Mouse (Mus musculus): ENCODE measurements at regions not wholly inside any gene's neighbourhood (a gene's known extent, or its start where the extent isn't known, plus 50 kb on each side); places are given as distances from the start of the nearest gene placed in this dataset.
"Not testable (repeated sequence)": the region's sequence is repeated elsewhere in the genome, so short reads cannot be mapped to it uniquely, and the experiment has no call there.

DNA sequence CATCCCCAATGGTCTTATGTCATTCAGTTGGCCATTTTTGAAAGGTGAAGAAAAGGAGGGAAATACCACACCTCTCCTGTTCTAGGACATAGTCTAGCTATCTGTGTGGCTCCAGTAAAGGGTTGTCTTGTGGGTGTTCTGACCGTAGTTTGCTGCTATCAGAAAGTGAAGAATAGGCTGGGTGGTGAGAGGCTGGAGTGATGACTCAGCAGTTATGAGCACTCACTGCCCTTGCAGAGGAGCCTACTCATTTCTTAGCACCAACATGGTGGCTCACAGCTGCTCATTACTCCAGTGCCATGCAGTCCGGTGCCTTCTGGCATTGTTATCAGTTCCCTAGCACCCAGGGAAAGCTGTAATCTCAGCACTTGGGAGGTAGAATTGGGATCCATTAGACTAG lies 217.0 kb downstream of the 1810013L24Rik start:
- ATAC-seq (ENCODE audit: insufficient number of reproducible peaks, low FRiP score, low TSS enrichment, low read depth): no peak
- H3K27ac ChIP-seq (replicated peaks; ENCODE audit: low read depth, low read length): no peak overlapping the region
- H3K36me3 ChIP-seq (ENCODE audit: control insufficient read depth, insufficient read depth, low read length): no peaks in the 10 kb centered on the region
- no peak for DNase-seq (ENCODE audit: low spot score)
- no peaks in the 10 kb centered on the region for H3K9me3 ChIP-seq (ENCODE audit: control insufficient read depth, low read length)
- H3K4me1 ChIP-seq (ENCODE audit: control insufficient read depth, insufficient read depth, low read length): no peaks in the 10 kb centered on the region
- 90% methylated on average over 2 of the region's 2 CpGs for WGBS
- H3K4me3 ChIP-seq (ENCODE audit: low read depth, low read length): no peak overlapping the region
- H3K9ac ChIP-seq (ENCODE audit: low read length): no peak overlapping the region
- H3K4me2 ChIP-seq (ENCODE audit: low read depth, severe bottlenecking): no peak overlapping the region
- H3K27me3 ChIP-seq (ENCODE audit: control insufficient read depth, insufficient read depth, low read length): no peaks in the 10 kb centered on the region

DNA sequence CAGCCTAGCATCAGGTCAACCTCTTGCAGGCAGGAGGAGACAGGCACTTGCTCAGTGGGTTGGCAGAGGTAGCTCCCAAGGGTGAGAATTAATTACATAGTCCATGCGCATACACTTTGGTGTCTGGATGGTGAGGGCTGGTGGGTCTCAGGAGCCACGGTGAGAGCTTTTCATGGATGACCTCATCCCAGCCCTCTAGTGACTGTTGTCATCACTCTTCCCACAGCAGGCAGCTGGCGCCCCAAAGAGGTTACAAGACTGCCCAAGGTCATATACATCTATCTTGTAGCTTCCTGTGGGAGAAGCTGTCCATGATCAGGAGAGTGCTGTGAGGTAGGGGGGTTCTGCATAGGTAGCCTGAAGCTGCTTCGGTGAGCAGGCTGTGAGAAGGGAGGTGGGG lies 224.5 kb downstream of the 1810013L24Rik start:
- Histone ChIP-seq H3K9me3 (ENCODE audit: control insufficient read depth, low read length) (no peaks in the 10 kb centered on the region), H3K4me2 (ENCODE audit: low read depth, severe bottlenecking) (no peak overlapping the region), H3K4me1 (ENCODE audit: control insufficient read depth, insufficient read depth, low read length) (no peaks in the 10 kb centered on the region), H3K36me3 (ENCODE audit: control insufficient read depth, insufficient read depth, low read length) (no peaks in the 10 kb centered on the region), H3K27ac (replicated peaks; ENCODE audit: low read depth, low read length) (no peak overlapping the region), H3K4me3 (ENCODE audit: low read depth, low read length) (no peak overlapping the region), H3K27me3 (ENCODE audit: control insufficient read depth, insufficient read depth, low read length) (no peaks in the 10 kb centered on the region), H3K9ac (ENCODE audit: low read length) (no peak overlapping the region)
- DNase-seq (ENCODE audit: low spot score) (no peak), ATAC-seq (ENCODE audit: insufficient number of reproducible peaks, low FRiP score, low TSS enrichment, low read depth) (no peak)
- 42% methylated on average over 4 of the region's 4 CpGs for WGBS

GRCm38 (mm10) chr16:9056430-9056829 lies 226.5 kb downstream of the 1810013L24Rik start:
- H3K36me3 ChIP-seq (ENCODE audit: control insufficient read depth, insufficient read depth, low read length): no peaks in the 10 kb centered on the region
- no peak for ATAC-seq (ENCODE audit: insufficient number of reproducible peaks, low FRiP score, low TSS enrichment, low read depth)

GRCm38 (mm10) chr16:9071526-9071925 lies 241.6 kb downstream of the 1810013L24Rik start:
- H3K36me3 ChIP-seq (ENCODE audit: control insufficient read depth, insufficient read depth, low read length): no peaks in the 10 kb centered on the region
- H3K27ac ChIP-seq (replicated peaks; ENCODE audit: low read depth, low read length): no peak overlapping the region
- no peak for DNase-seq (ENCODE audit: low spot score)
- H3K4me2 ChIP-seq (ENCODE audit: low read depth, severe bottlenecking): no peak overlapping the region
- no peak overlapping the region for H3K9ac ChIP-seq (ENCODE audit: low read length)
- H3K4me1 ChIP-seq (ENCODE audit: control insufficient read depth, insufficient read depth, low read length): no peaks in the 10 kb centered on the region
- ATAC-seq (ENCODE audit: insufficient number of reproducible peaks, low FRiP score, low TSS enrichment, low read depth): no peak
- WGBS: 94% methylated on average over 4 of the region's 4 CpGs
- no peak overlapping the region for H3K4me3 ChIP-seq (ENCODE audit: low read depth, low read length)
- H3K27me3 ChIP-seq (ENCODE audit: control insufficient read depth, insufficient read depth, low read length): no peaks in the 10 kb centered on the region
- H3K9me3 ChIP-seq (ENCODE audit: control insufficient read depth, low read length): no peaks in the 10 kb centered on the region

More at GRCm38 (mm10) chr16:9056430-9056829, 226.5 kb downstream of the 1810013L24Rik start:
- H3K4me1 ChIP-seq (ENCODE audit: control insufficient read depth, insufficient read depth, low read length): no peaks in the 10 kb centered on the region
- H3K9me3 ChIP-seq (ENCODE audit: control insufficient read depth, low read length): no peaks in the 10 kb centered on the region
- 91% methylated on average over 3 of the region's 3 CpGs for WGBS
- no peak for DNase-seq (ENCODE audit: low spot score)
- H3K27me3 ChIP-seq (ENCODE audit: control insufficient read depth, insufficient read depth, low read length): no peaks in the 10 kb centered on the region
- H3K4me3 ChIP-seq (ENCODE audit: low read depth, low read length): no peak overlapping the region
- no peak overlapping the region for H3K4me2 ChIP-seq (ENCODE audit: low read depth, severe bottlenecking)
- no peak overlapping the region for H3K27ac ChIP-seq (replicated peaks; ENCODE audit: low read depth, low read length)
- no peak overlapping the region for H3K9ac ChIP-seq (ENCODE audit: low read length)

DNA sequence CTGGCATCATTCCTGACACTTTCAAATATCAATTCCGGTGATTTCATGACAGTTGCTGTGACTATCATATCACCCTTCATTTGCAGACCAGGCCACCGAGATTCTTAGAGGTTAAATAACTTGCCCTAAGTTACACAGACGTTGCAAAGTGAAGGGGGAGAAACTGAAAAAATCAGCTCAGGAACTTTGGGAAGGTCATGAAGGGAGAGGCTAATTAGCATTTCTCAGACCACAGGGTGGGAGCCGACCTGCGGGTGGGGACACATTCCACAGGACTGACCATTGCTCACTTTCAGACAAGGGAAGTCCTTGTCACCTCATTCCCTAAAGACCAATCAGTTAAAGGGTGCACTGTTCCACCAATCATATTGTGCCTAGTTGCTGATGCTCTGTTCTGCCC lies 242.1 kb downstream of the 1810013L24Rik start:
- DNase-seq (ENCODE audit: low spot score); H3K27me3 ChIP-seq (ENCODE audit: control insufficient read depth, insufficient read depth, low read length); H3K9ac ChIP-seq (ENCODE audit: low read length); H3K4me1 ChIP-seq (ENCODE audit: control insufficient read depth, insufficient read depth, low read length); ATAC-seq (ENCODE audit: insufficient number of reproducible peaks, low FRiP score, low TSS enrichment, low read depth); H3K36me3 ChIP-seq (ENCODE audit: control insufficient read depth, insufficient read depth, low read length); H3K9me3 ChIP-seq (ENCODE audit: control insufficient read depth, low read length); H3K4me3 ChIP-seq (ENCODE audit: low read depth, low read length); H3K27ac ChIP-seq (replicated peaks; ENCODE audit: low read depth, low read length); H3K4me2 ChIP-seq (ENCODE audit: low read depth, severe bottlenecking): not testable (repeated sequence)
- WGBS: 90% methylated on average over 5 of the region's 5 CpGs

DNA sequence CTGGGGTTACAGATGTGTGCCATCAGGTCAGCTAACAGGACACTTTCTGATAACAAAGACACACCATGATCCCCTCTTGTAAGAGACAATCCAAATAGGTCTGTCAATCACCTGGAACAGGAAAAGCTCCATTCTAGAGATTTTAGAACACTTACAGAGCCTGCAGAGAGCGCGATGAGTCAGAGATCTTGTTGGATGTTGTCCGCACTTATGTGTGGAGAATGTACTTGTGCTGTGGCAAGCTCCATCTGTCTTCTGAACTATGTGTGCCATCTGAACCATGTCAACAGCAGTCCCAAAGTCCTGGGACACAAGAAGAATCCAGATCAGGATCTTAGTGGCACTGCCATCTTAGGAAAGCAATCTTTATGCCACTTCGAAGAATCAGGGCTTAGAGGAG lies 244.4 kb downstream of the 1810013L24Rik start:
- H3K27ac ChIP-seq (replicated peaks; ENCODE audit: low read depth, low read length): no peak overlapping the region
- H3K9me3 ChIP-seq (ENCODE audit: control insufficient read depth, low read length): no peaks in the 10 kb centered on the region
- ATAC-seq (ENCODE audit: insufficient number of reproducible peaks, low FRiP score, low TSS enrichment, low read depth) (no peak), DNase-seq (ENCODE audit: low spot score) (no peak)
- H3K4me2 ChIP-seq (ENCODE audit: low read depth, severe bottlenecking): no peak overlapping the region
- no peaks in the 10 kb centered on the region for H3K27me3 ChIP-seq (ENCODE audit: control insufficient read depth, insufficient read depth, low read length)
- 91% methylated on average over 4 of the region's 4 CpGs for WGBS
- no peaks in the 10 kb centered on the region for H3K36me3 ChIP-seq (ENCODE audit: control insufficient read depth, insufficient read depth, low read length)
- no peaks in the 10 kb centered on the region for H3K4me1 ChIP-seq (ENCODE audit: control insufficient read depth, insufficient read depth, low read length)
- H3K4me3 ChIP-seq (ENCODE audit: low read depth, low read length): no peak overlapping the region
- no peak overlapping the region for H3K9ac ChIP-seq (ENCODE audit: low read length)

DNA sequence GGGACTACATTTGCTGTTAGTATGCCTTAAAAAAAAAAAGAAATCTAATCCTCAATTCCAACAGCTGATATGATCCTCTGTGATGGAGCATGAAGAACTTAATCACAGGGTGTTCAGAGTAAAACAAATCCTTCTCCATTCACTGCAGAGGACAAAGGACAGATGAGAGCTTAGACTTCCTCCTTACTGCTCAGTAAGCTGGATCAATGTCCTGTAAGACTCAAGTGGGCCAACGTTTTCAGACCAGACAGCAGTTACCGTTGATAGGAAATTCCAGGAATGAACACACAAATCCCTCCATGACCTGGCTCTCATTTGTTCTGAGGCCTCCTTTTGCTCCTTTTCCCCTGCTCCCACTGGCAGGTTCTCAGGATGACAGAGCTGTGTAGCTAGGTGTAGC lies 247.6 kb downstream of the 1810013L24Rik start:
- Histone ChIP-seq H3K27ac (replicated peaks; ENCODE audit: low read depth, low read length) (no peak overlapping the region), H3K4me1 (ENCODE audit: control insufficient read depth, insufficient read depth, low read length) (no peaks in the 10 kb centered on the region), H3K4me2 (ENCODE audit: low read depth, severe bottlenecking) (no peak overlapping the region), H3K9ac (ENCODE audit: low read length) (no peak overlapping the region), H3K9me3 (ENCODE audit: control insufficient read depth, low read length) (no peaks in the 10 kb centered on the region), H3K4me3 (ENCODE audit: low read depth, low read length) (no peak overlapping the region), H3K36me3 (ENCODE audit: control insufficient read depth, insufficient read depth, low read length) (no peaks in the 10 kb centered on the region), H3K27me3 (ENCODE audit: control insufficient read depth, insufficient read depth, low read length) (no peaks in the 10 kb centered on the region)
- ATAC-seq (ENCODE audit: insufficient number of reproducible peaks, low FRiP score, low TSS enrichment, low read depth) (no peak), DNase-seq (ENCODE audit: low spot score) (no peak)
- 86% methylated on average over 2 of the region's 2 CpGs for WGBS

- ATAC-seq (ENCODE audit: insufficient number of reproducible peaks, low FRiP score, low TSS enrichment, low read depth) (no peak), DNase-seq (ENCODE audit: low spot score) (no peak)
- no peak overlapping the region for H3K27ac ChIP-seq (replicated peaks; ENCODE audit: low read depth, low read length)
- WGBS: 90% methylated on average over 4 of the region's 4 CpGs
- no peak overlapping the region for H3K4me2 ChIP-seq (ENCODE audit: low read depth, severe bottlenecking)
- H3K36me3 ChIP-seq (ENCODE audit: control insufficient read depth, insufficient read depth, low read length): no peaks in the 10 kb centered on the region
- no peaks in the 10 kb centered on the region for H3K4me1 ChIP-seq (ENCODE audit: control insufficient read depth, insufficient read depth, low read length)
- no peaks in the 10 kb centered on the region for H3K9me3 ChIP-seq (ENCODE audit: control insufficient read depth, low read length)
- H3K4me3 ChIP-seq (ENCODE audit: low read depth, low read length): no peak overlapping the region
- H3K9ac ChIP-seq (ENCODE audit: low read length): no peak overlapping the region
- H3K27me3 ChIP-seq (ENCODE audit: control insufficient read depth, insufficient read depth, low read length): no peaks in the 10 kb centered on the region
Observed at GRCm38 (mm10) chr16:9078405-9078942, 248.6 kb downstream of the 1810013L24Rik start.

DNA sequence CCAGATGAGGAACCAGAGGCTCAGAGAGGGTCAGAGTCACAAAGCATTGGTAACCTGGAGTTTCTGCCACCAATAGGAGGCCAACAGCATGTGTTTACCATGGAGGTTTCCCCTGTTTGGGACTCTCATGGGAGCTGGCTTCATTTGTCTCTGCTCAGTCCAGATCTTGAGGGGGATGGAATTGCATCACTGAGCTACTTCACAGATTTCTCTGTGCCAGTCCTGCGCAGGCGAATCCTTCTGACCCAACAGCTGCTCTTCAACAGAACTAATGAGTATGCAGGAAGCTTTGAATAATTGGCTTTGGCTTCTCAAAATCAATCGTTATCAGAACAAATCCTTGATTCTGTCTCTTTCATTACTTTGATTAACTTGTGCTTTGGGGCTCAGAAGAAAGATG lies 253.1 kb downstream of the 1810013L24Rik start:
- DNase-seq (ENCODE audit: low spot score) (no peak), ATAC-seq (ENCODE audit: insufficient number of reproducible peaks, low FRiP score, low TSS enrichment, low read depth) (no peak)
- 91% methylated on average over 3 of the region's 3 CpGs for whole genome bisulfite sequencing
- Histone ChIP-seq H3K4me1 (ENCODE audit: control insufficient read depth, insufficient read depth, low read length) (no peaks in the 10 kb centered on the region), H3K27ac (replicated peaks; ENCODE audit: low read depth, low read length) (no peak overlapping the region), H3K36me3 (ENCODE audit: control insufficient read depth, insufficient read depth, low read length) (no peaks in the 10 kb centered on the region), H3K4me2 (ENCODE audit: low read depth, severe bottlenecking) (no peak overlapping the region), H3K9ac (ENCODE audit: low read length) (no peak overlapping the region), H3K9me3 (ENCODE audit: control insufficient read depth, low read length) (no peaks in the 10 kb centered on the region), H3K4me3 (ENCODE audit: low read depth, low read length) (no peak overlapping the region), H3K27me3 (ENCODE audit: control insufficient read depth, insufficient read depth, low read length) (no peaks in the 10 kb centered on the region)

Data from limb, embryonic 11.5 days (tissue).